Mouse (Mus musculus) mouse embryonic stem cell (cell line): ENCODE data around the gene Zfp384.
"Not testable (repeated sequence)": the region's sequence is repeated elsewhere in the genome, so short reads cannot be mapped to it uniquely, and the experiment has no call there.

ENCODE experiments used
- in situ Hi-C, 2 experiments: fragments of 300-500 bp; cut with MboI; formaldehyde crosslinking; loops; 1 replicate in 1 of 2; 3 replicates in 1 of 2; pipeline ENCODE4 v1.14.3; 2019 to 2020; ENCODE audit warnings: low sequenced_read_pairs in 2 of 2, low pct_unique_long_range_greater_than_20kb in 1 of 2, mixed read lengths in 1 of 2; ENCODE audit not compliant: unreplicated experiment in 1 of 2

The Zfp384 gene

DNA sequence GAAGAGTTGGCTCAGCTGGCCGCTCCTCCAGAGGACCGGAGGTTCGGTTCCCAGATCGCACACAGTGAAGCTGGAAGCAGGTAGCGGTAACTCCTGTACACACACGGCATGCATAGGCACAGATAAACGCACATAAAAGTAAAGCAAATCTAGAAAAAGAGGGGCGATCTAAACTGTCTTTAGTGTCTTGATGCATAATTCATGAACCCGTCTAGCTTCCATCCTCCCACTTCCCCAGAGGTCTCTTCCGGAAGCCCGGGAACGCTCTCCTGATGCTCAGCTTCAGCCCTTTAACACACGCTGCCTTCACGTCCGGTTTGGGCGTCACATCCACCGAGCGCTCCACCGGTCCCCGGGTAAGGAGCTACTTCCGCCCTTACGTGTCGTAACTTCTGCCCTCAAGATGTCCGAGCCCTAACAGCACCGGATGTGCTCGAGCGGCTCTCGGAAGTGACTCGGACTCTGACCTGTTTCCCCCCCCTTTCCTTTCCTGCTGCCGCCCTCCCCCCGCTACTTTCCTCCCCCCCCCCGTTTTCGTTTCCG is 288 bp upstream of the Zfp384 start:
- in situ Hi-C loops, result no loop called here

- in situ Hi-C loops, result no loop called here
Measured at GRCm38 (mm10) chr6:125009181-125010073, 482 bp downstream of the Zfp384 start.

DNA sequence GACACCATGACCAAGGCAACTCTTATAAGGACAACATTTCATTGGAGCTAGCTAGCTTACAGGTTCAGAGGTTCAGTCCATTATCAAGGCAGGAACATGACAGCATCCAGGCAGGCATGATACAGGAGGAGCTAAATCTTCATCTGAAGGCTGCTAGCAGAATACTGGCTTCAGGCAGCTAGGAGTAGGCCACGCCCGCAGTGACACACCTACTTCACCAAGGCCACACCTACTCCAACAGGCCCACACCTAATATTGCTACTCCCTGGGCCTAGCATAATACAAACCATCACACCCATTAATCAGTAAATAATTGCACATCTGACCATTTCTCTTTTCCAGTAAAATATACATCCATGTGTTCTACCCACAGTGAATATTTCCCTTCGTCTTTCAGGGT is 8.7 kb downstream of the Zfp384 start:
- in situ Hi-C loops, result no loop called here

GRCm38 (mm10) chr6:125030532-125030931 is 21.6 kb downstream of the Zfp384 start:
- in situ Hi-C loops, result not testable (repeated sequence)

GRCm38 (mm10) chr6:125031604-125032003 is 22.7 kb downstream of the Zfp384 start:
- in situ Hi-C loops, result no loop called here

DNA sequence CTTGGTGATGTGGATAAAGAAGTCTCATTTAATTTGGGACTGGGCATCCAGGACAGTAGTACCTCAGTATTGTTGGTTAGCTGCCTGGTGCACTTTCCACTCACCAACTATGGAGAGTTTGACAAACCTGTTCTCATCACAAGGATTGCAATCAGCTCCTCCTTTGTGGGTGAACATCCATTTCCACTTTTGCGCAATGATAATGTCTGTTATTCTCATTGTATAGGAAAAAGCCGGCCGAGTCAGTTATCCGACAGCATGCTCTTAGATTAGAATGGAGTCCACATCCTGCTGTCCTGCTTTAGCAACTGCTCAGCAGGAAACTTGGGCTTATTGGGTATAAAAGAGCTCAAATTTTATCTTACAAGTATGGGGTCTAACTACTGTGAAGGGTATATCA is 29.7 kb downstream of the Zfp384 start:
- in situ Hi-C loops, result no loop called here

DNA sequence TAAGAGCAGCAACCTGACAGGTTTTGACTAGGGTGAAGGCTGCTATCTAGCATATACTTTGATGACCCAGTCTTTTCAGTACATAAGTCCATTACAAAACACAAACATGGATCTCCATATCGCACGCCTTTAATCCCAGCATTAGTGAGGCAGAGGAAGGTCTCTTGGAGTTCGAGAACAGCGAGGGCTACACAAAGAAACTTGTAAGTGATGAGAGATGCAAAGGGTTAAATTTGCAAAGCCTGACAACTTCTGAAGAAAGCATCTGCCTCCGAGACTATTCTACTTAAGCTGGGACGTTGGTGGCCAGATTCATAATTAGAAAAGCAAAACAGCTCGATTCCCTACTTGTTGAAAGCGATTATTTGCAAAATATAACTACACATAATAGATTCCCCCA is 30.2 kb downstream of the Zfp384 start:
- in situ Hi-C loops, result no loop called here

GRCm38 (mm10) chr6:125039533-125040153 is 30.7 kb downstream of the Zfp384 start, which contains the start of gene Ing4:
TSS of gene Ing4 (plus strand) at chr6:125039760.
- in situ Hi-C loops, result no loop called here

- in situ Hi-C loops, result no loop called here
Measured at GRCm38 (mm10) chr6:125040221-125040620, 31.3 kb downstream of the Zfp384 start.

GRCm38 (mm10) chr6:125041047-125041446 is 32.1 kb downstream of the Zfp384 start:
- in situ Hi-C loops, result no loop called here

DNA sequence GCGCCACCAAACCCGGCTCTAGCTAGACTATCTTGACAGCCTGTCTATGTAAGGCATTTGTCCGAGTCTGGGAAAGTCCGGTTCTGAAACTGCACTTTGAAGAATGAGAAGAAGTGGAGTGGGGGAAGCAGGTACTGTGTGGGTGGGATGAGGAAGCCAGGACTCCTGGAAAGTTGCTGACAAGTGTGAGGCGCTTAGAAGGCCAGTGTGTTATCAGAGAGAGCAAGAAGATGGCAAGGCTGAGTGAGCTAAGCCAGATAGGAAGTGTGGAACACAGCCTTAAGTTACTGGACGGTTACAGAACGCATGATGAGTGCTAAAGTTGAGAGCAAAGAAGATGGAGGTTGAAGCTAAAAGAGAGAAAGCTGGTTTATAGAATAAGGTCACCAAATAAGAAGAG is 33.1 kb downstream of the Zfp384 start:
- in situ Hi-C loops, result no loop called here

DNA sequence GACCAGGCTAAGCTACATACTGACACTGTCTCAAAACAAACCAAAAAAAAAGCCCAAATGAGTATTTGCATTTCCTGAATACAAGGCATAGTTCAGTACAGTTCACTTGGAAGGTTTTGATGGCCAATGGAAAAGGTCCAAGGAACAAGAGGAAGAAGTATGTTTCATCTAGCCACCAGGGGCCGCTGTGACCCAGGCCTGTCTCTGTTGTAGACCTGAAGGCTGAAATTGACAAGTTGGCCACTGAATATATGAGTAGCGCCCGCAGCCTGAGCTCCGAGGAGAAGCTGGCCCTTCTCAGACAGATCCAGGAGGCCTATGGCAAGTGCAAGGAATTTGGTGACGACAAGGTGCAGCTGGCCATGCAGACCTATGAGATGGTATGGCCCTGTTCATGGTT is 37.7 kb downstream of the Zfp384 start:
- in situ Hi-C loops, result no loop called here

- in situ Hi-C loops, result no loop called here
Measured at GRCm38 (mm10) chr6:125049678-125050077, 40.7 kb downstream of the Zfp384 start, which contains the start of gene Acrbp. TSS of gene Acrbp (plus strand) at chr6:125049689.

DNA sequence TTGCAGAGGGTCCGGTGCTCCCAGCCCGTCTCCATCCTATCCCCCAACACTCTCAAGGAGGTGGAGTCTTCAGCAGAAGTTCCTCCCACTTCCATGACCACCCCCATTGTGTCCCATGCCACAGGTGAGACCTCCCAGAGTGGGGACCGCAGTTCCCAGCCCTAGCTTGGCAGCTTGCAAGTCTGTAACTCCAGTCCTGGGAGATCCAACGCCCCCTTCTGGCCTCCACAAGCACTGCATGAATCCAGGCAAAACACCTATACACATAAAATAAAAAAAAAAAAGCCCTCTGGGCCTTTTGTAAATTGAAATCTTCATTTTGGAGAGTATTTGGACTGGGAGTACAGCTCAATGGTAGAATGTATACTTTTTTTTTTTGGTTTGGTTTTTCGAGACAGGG is 42.3 kb downstream of the Zfp384 start:
- in situ Hi-C loops, result no loop called here

DNA sequence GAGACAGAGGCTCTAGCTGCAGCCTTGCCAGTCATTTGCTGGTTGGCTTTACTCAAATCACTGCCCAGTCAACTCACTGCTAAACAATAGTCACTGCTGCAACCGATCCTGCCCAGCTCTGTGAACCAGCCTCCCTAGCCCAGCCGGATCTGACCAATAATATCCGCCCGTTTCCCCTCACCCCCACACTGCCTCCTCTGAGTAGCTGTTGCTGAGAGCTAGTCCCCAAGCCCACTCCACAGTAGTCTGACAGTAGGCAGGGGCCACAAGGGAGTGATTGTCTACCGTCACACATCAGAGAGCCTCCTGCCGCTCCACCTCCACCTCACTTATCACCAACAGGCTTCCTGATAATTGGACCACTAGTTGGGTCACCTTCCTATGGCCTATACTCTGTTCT is 52.5 kb downstream of the Zfp384 start:
- in situ Hi-C loops, result no loop called here

DNA sequence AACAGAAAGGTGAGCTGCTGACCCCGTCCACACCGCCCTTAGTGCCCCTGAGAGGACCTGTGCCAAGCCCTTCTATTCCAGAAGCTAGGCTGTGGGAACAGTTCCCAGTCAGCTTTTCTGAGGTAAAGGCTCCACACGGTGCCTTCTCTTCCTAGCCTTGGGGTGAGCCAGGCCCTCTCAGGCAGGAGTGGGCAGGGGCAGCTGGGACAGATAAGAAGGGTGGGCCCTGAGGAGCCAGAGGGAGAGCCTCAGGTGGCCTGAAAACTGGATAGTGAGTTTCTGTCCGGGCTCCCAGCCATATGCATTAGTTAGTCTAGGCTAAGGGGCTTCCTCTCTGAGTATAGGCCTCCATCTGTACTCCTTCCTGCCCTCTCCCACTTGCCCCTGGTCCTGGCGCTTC is 53.6 kb downstream of the Zfp384 start:
- in situ Hi-C loops, result no loop called here

DNA sequence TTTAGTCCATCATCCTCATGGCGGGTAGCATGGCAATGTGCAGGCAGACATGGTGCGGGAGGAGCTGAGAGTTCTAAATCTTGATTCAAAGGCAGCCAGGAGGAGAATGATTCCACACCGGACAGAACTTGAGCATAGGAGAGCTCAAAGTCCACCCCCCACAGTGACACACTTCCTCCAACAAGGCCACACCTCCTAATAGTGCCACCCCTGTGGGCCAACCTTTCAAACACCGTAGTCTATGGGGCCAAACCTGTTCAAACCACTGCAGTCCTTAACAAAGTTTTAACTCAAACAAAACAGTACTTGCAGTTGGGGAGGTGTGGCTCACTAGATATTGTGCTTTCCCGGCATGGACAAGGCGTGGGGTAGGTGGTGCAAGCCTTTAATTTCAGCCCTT is 55.0 kb downstream of the Zfp384 start:
- in situ Hi-C loops, result no loop called here

DNA sequence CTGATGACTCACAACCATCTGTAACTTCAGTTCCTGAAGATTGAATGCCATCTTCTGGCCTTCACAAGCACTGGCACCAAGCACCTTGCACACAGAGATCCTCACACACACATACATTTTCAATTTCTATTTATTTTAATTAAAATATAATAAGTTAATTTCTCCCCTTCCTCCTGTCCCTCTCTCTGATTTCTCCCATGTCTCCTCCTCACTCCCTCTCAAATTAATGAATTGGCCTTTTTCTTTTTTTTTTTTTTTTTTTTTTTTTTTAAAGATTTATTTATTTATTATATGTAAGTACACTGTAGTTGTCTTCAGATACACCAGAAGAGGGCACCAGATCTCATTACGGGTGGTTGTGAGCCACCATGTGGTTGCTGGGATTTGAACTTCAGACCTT is 56.3 kb downstream of the Zfp384 start:
- in situ Hi-C loops, result not testable (repeated sequence)

DNA sequence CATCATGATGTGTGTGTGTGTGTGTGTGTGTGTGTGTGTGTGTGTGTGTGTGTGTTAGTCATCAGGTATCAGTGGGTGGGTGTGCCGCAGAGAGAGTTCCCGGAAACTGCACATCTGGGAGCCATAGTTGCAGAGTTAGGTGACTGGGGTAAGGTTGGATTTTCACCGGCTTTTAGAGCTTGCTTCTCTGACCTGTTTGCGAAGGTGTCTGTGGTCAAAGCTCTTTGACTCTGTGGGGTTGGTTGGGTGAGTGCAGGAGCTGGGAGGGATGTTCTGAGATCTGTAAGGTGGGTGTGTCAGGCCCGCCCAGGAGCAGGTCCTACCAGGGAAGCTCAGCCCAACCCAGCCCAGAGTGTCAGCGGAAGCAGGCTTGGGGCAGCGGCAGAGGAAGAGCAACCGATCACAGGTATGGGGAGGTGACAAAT is 58.6 kb downstream of the Zfp384 start, which contains the start of gene Lpar5:
Lpar5 (plus strand) TSS at position 350 of the 425 bp plus-strand sequence.
- in situ Hi-C loops, result no loop called here
